Mouse (Mus musculus) liver, embryonic 14.5 days (tissue): ENCODE results near the gene Frmd5. TPM values are rescaled to one million over a fixed set of nuclear protein-coding genes. Genes with fewer than 3 reads are reported as not detected.
"Not testable (repeated sequence)": the region's sequence is repeated elsewhere in the genome, so short reads cannot be mapped to it uniquely, and the experiment has no call there.

ENCODE experiments used
- ATAC-seq: fragments of 200-750 bp; cut with Nextera tagmentation; 2 replicates; pipeline ENCODE4 v1.8.0; 2017; ENCODE audit warnings: moderate number of reproducible peaks, mild to moderate bottlenecking, moderate library complexity; ENCODE audit not compliant: insufficient read depth
- DNase-seq, 3 experiments: peaks; one replicate each; pipeline ENCODE4 v3.0.0-alpha.2; 2012 to 2013; ENCODE audit warnings: low read depth in 3 of 3, low spot score in 3 of 3
- H3K27ac ChIP-seq: fragments of 300-500 bp; sonication (generic); 2 replicates; pipeline ENCODE4 v1.5.1; 2014; ENCODE audit warnings: moderate library complexity, mild to moderate bottlenecking, control low read depth, inconsistent platforms
- H3K27me3 ChIP-seq: fragments of 300-500 bp; sonication (generic); 2 replicates; pipeline ENCODE4 v1.6.1; 2014; ENCODE audit warnings: mild to moderate bottlenecking, low read length, moderate library complexity; ENCODE audit not compliant: control insufficient read depth, insufficient read depth
- H3K36me3 ChIP-seq: fragments of 300-500 bp; sonication (generic); replicated peaks from 2 replicates; pipeline ENCODE4 v1.6.1; 2014; ENCODE audit warnings: low read depth; ENCODE audit not compliant: control insufficient read depth, insufficient read depth
- H3K4me1 ChIP-seq, 2 experiments: fragments of 200-500 bp in 1 of 2; fragments of 300-500 bp in 1 of 2; sonication (generic) in 1 of 2; replicated peaks; 2 replicates each; pipeline ENCODE4 v1.6.1; 2012 to 2014; ENCODE audit warnings: antibody characterized with exemption in 1 of 2, inconsistent platforms in 1 of 2, low read length in 1 of 2; ENCODE audit not compliant: control insufficient read depth in 2 of 2, insufficient read depth in 2 of 2
- H3K4me2 ChIP-seq: fragments of 300-500 bp; sonication (generic); 2 replicates; pipeline ENCODE4 v1.6.1; 2014; ENCODE audit warnings: low read depth, mild to moderate bottlenecking, control low read depth, moderate library complexity
- H3K4me3 ChIP-seq, 2 experiments: fragments of 200-500 bp in 1 of 2; fragments of 300-500 bp in 1 of 2; sonication (generic) in 1 of 2; 2 replicates each; pipeline ENCODE4 v1.5.1; 2012 to 2014; ENCODE audit warnings: low read depth in 2 of 2, low read length in 2 of 2, mild to moderate bottlenecking in 2 of 2, control low read depth in 1 of 2, inconsistent platforms in 1 of 2, moderate library complexity in 1 of 2; ENCODE audit not compliant: insufficient read depth in 1 of 2
- H3K9ac ChIP-seq: fragments of 300-500 bp; sonication (generic); replicated peaks from 2 replicates; pipeline ENCODE4 v1.6.1; 2014; ENCODE audit warnings: mild to moderate bottlenecking, control low read depth, moderate library complexity
- H3K9me3 ChIP-seq: fragments of 300-500 bp; sonication (generic); 2 replicates; pipeline ENCODE4 v1.6.1; 2016; ENCODE audit warnings: low read length, mixed read lengths; ENCODE audit not compliant: control insufficient read depth
- CTCF ChIP-seq: IDR thresholded peaks from 2 replicates; pipeline ENCODE4 v1.5.1; 2016; ENCODE audit warnings: antibody characterized with exemption, low read depth, control low read depth
- EP300 ChIP-seq: IDR thresholded peaks from 2 replicates; pipeline ENCODE4 v1.6.1; 2016; ENCODE audit warnings: antibody characterized with exemption, low read depth
- WGBS: fragments of 180-500 bp; shearing (Covaris S2); extraction: QIAGEN DNeasy Blood & Tissue Kit; methylation state at CpG from one replicate; pipeline ENCODE4 v1.1.7; 2014; ENCODE audit not compliant: insufficient replicate concordance; 5-methylcytosine and 5-hydroxymethylcytosine counted together
- polyA plus RNA-seq, 2 experiments: library from polyadenylated mRNA; depleted of rRNA in 1 of 2; stranded (reverse) in 1 of 2; unstranded in 1 of 2; fragments of >200 nt; fragmentation: Nextera tagmentation in 1 of 2; extraction: Ambion mirVana in 1 of 2; gene quantifications; 2 replicates each; pipeline versions ENCODE4 v1.2.1 to v1.2.3; 2012 to 2014

The Frmd5 gene
- polyA plus RNA-seq, 2 experiments, result 0.06 to 0.12 TPM

GRCm38 (mm10) chr2:121544829-121545228 is 262.1 kb downstream of the Frmd5 start:
- Histone ChIP-seq H3K9me3 (no peaks in the 10 kb centered on the region), H3K4me3 (no peak overlapping the region), H3K4me2 (no peak overlapping the region), H3K27ac (no peak overlapping the region), H3K9ac (no peak overlapping the region), H3K4me1 (no peaks in the 10 kb centered on the region), H3K27me3 (no peaks in the 10 kb centered on the region), H3K36me3 (peaks cover 34% of the 10 kb centered on the region)
- TF ChIP-seq CTCF, result 0 out of 2 replicates have a peak, but pooled peaks have one; percentile 12
- TF ChIP-seq EP300, result no peak
- no peak for DNase-seq
- no peak for ATAC-seq
- 93% methylated on average over 3 of the region's 3 CpGs for WGBS

DNA sequence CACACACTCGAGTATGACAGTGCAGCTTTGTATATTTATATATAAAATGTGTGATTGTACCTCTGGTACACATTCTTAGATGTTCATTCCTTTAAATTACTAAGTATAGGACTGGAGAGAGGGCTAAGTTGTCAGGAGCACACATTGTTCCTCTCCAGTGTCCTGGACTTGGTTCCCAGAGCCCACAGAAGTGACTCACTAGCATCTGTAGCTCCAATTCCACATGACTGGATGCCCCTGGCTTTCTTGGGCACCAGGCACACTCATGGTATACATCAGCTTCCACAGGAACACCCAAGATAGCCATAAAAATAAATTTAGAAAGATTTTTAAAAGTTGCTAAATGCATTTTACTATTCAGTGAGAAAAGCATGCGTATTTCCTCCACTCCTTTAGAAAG is 281.8 kb downstream of the Frmd5 start:
- TF ChIP-seq EP300, result no peak
- no peak for TF ChIP-seq CTCF
- Histone ChIP-seq H3K9ac (no peak overlapping the region), H3K36me3 (peaks cover 38% of the 10 kb centered on the region), H3K27me3 (no peaks in the 10 kb centered on the region), H3K9me3 (no peaks in the 10 kb centered on the region), H3K4me3 (no peak overlapping the region), H3K4me1 (no peaks in the 10 kb centered on the region), H3K27ac (no peak overlapping the region), H3K4me2 (no peak overlapping the region)
- DNase-seq (no peak), ATAC-seq (no peak)
- WGBS, result 80% methylated on average over 2 of the region's 2 CpGs

GRCm38 (mm10) chr2:121522830-121523229 is 284.1 kb downstream of the Frmd5 start:
- not testable (repeated sequence) for ATAC-seq, H3K4me3 ChIP-seq, H3K9me3 ChIP-seq, H3K27me3 ChIP-seq, H3K27ac ChIP-seq, H3K4me2 ChIP-seq, H3K9ac ChIP-seq, H3K4me1 ChIP-seq
- peak in 1 of 3 experiments; percentile 16 for DNase-seq
- H3K36me3 ChIP-seq, result peaks cover 43% of the 10 kb centered on the region
- 89% methylated on average over 3 of the region's 3 CpGs for WGBS

GRCm38 (mm10) chr2:121522006-121522405 is 284.9 kb downstream of the Frmd5 start:
- Histone ChIP-seq H3K4me1 (no peaks in the 10 kb centered on the region), H3K27ac (no peak overlapping the region), H3K4me3 (no peak overlapping the region), H3K9me3 (no peaks in the 10 kb centered on the region), H3K4me2 (no peak overlapping the region), H3K9ac (no peak overlapping the region), H3K27me3 (no peaks in the 10 kb centered on the region), H3K36me3 (peaks cover 49% of the 10 kb centered on the region)
- peak in 1 of 3 experiments; percentile 14 for DNase-seq
- ATAC-seq, result no peak
- TF ChIP-seq EP300 (no peak), CTCF (no peak)
- 83% methylated on average over 2 of the region's 2 CpGs for WGBS

GRCm38 (mm10) chr2:121518711-121519110 is 288.2 kb downstream of the Frmd5 start:
- H3K4me2 ChIP-seq, H3K9ac ChIP-seq, DNase-seq, H3K9me3 ChIP-seq, H3K4me3 ChIP-seq, H3K27ac ChIP-seq, ATAC-seq, H3K4me1 ChIP-seq, H3K27me3 ChIP-seq: not testable (repeated sequence)
- WGBS, result 84% methylated on average over 4 of the region's 4 CpGs
- peaks cover 51% of the 10 kb centered on the region for H3K36me3 ChIP-seq

DNA sequence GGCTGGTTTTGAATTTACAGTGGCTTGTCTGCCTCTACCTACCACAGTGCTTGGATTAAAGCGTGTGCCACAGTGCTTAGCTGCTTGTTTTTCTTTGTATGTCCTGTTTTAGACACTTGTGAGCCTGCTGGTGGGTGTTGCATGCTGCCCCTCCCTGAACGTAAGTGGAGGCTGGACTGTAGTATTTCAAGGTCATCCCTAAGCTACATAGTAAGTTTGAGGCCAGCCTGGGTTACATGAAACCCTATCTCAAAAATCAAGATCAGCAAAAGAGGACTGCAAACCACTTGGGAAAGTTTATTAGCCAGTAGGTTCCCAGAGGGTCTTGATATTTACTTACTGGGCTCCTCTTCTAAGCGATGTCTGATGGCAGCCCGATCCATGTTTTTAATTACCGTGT is 288.8 kb downstream of the Frmd5 start:
- Histone ChIP-seq H3K4me3 (no peak overlapping the region), H3K27ac (no peak overlapping the region), H3K9me3 (no peaks in the 10 kb centered on the region), H3K36me3 (peaks cover 53% of the 10 kb centered on the region), H3K27me3 (no peaks in the 10 kb centered on the region), H3K9ac (no peak overlapping the region), H3K4me2 (no peak overlapping the region), H3K4me1 (no peaks in the 10 kb centered on the region)
- ATAC-seq (no peak), DNase-seq (no peak)
- TF ChIP-seq CTCF (no peak), EP300 (no peak)
- WGBS, result 92% methylated on average over 5 of the region's 5 CpGs
